In the genomic region with DNA sequence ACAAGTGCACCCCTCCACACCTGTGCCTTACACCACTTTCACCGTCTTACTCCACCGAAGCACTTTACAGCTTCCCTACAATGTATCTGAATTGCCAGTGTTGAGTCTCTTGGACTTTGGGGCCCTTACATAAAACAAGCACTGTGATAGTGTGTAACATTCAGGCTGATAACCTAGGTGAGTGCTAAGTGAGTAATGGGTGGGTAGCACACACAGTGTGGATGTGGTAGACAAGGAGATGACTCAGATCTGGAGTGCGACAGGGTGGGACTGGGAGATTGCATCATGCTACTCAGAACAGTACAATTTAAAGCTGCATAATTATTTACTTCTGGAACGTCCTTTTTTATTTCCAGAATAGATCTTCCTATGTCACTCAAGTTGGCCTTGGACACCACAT, we compare ENCODE assay signal across 15 mouse cellular contexts. TPM values are rescaled to one million over a fixed set of nuclear protein-coding genes. Genes with fewer than 3 reads are reported as not detected.
DNase-seq lines count a peak whose midpoint lies in the region; ATAC-seq and TF ChIP-seq lines count a peak whose summit lies in the region.
"Had no signal": no experiment of that assay in that cellular context is flagged by ENCODE, and none has a peak within 500 bp of the region (broad histone marks: within the 10 kb centered on the region; RNA-seq: fewer than 3 reads in every experiment).

No protein-coding gene starts in this region.

- peak; percentile 49 for DNase-seq in 3134 (ENCODE audit: extremely low read depth, insufficient read length, low spot score)
- no peak for DNase-seq in layer of hippocampus, adult 9-10 months (ENCODE audit: low spot score)
- no peak for DNase-seq in gastrocnemius, adult 8-10 months (ENCODE audit: low spot score in 2 of 2)
- DNase-seq in adrenal gland, postnatal 25 days: no peak
- DNase-seq: adrenal gland, postnatal 10 days; cerebellum, adult 8-10 months; heart, adult 18-20 months; liver, embryonic 13.5 days; thymus, adult 18-20 months had no signal

- H3K79me3 ChIP-seq in C2C12 (ENCODE audit: low read depth): no peaks in the 10 kb centered on the region

- no peaks in the 10 kb centered on the region for H3K27me3 ChIP-seq in C2C12 (ENCODE audit: control insufficient read depth, insufficient read depth, insufficient read length)
- H3K27me3 ChIP-seq: forebrain, embryonic 13.5 days; liver, embryonic 13.5 days; lung, embryonic 15.5 days had no signal

- H3ac ChIP-seq in C2C12 (ENCODE audit: control insufficient read depth, insufficient read length, low read depth): peak overlapping the region; percentile 14

- no peak for TF ChIP-seq CTCF in C2C12 (IDR thresholded peaks at IDR 0.05; ENCODE audit: control insufficient read depth, insufficient read depth, insufficient read length)

- H3K36me3 ChIP-seq in C2C12 (ENCODE audit: control insufficient read depth, insufficient read depth): no peaks in the 10 kb centered on the region
- H3K36me3 ChIP-seq: hindbrain, embryonic 10.5 days; liver, embryonic 13.5 days; lung, embryonic 15.5 days had no signal

- no peak overlapping the region for H3K4me3 ChIP-seq in C2C12 (ENCODE audit: insufficient read depth, poor library complexity, severe bottlenecking)
- H3K4me3 ChIP-seq: forebrain, embryonic 13.5 days; hindbrain, embryonic 10.5 days; liver, embryonic 13.5 days; lung, embryonic 15.5 days had no signal

- no peaks in the 10 kb centered on the region for H3K79me2 ChIP-seq in C2C12 (ENCODE audit: control insufficient read depth, insufficient read depth)

- peak; percentile 86 for ATAC-seq in granulocyte monocyte progenitor cell, adult 5-6 weeks (replicated peaks; ENCODE audit: poor library complexity, severe bottlenecking)
- ATAC-seq in megakaryocyte progenitor cell, adult 5-6 weeks (replicated peaks; ENCODE audit: poor library complexity): peak; percentile 63; the same call in 1 of the 2 replicates
- ATAC-seq: forebrain, embryonic 13.5 days had no signal

TF ChIP-seq in C2C12, 6 proteins besides CTCF, POLR2A, EP300 and RAD21:
- TF ChIP-seq USF1 (IDR thresholded peaks at IDR 0.05; ENCODE audit: low read depth): no peak
- no peak for TF ChIP-seq MAX (IDR thresholded peaks at IDR 0.05)
- TF ChIP-seq CEBPB (IDR thresholded peaks at IDR 0.05; ENCODE audit: low read depth): peak; percentile 96
- no peak for TF ChIP-seq MYOG (IDR thresholded peaks at IDR 0.05; ENCODE audit: control insufficient read depth, extremely low read depth, insufficient read length)
- peak; percentile 54 for TF ChIP-seq MYOD1 (IDR thresholded peaks at IDR 0.05; ENCODE audit: control insufficient read depth, insufficient read length, low read depth)
- TF ChIP-seq FOSL1 (IDR thresholded peaks at IDR 0.05; ENCODE audit: insufficient read depth, low read length, poor library complexity, severe bottlenecking): peak; percentile 77

RNA-seq across cellular contexts. Expression of gene Pparg, which starts 45.0 kb away (rescaled TPM):
- 12.6 TPM for polyA plus RNA-seq in C2C12 (2012; fragmentation: generic; extraction: Trizol)
- total RNA-seq in granulocyte monocyte progenitor cell, adult 5-6 weeks (2014; fragmentation: Nextera tagmentation): 0.30 TPM in 1 of 2 replicates, not detected in the other
- total RNA-seq in granulocyte monocyte progenitor cell, adult 5-6 weeks (2017): 0.98 and 3.4 TPM in 2 replicates
- total RNA-seq in megakaryocyte progenitor cell, adult 5-6 weeks (2015): 0.32 and 0.69 TPM in 2 replicates
- 0.24 TPM in 1 of 2 replicates, not detected in the other for total RNA-seq in megakaryocyte progenitor cell, adult 5-6 weeks (2017)
- 1 to 10 TPM; 1.4 to 5.1 (median 3.0) TPM for total RNA-seq in gastrocnemius, adult 8-10 months (2022)
- 37.1 and 50.3 TPM in 2 replicates for total RNA-seq in adrenal gland, postnatal 25 days (2021)
- polyA plus RNA-seq: forebrain, embryonic 13.5 days had no signal
